Mouse (Mus musculus) erythroblast, embryonic 14.5 days (primary cell): ENCODE measurements around the gene Tmem116. TPM values are rescaled to one million over a fixed set of nuclear protein-coding genes. Genes with fewer than 3 reads are reported as not detected.

Source experiments
- H3K27me3 ChIP-seq: 2 replicates; pipeline ENCODE4 v1.6.1; 2012; ENCODE audit warnings: inconsistent platforms; ENCODE audit not compliant: control insufficient read depth
- H3K36me3 ChIP-seq: 2 replicates; pipeline ENCODE4 v1.6.1; 2012; ENCODE audit warnings: mild to moderate bottlenecking, inconsistent platforms; ENCODE audit not compliant: control insufficient read depth
- H3K4me1 ChIP-seq: 2 replicates; pipeline ENCODE4 v1.6.1; 2012; ENCODE audit warnings: inconsistent platforms; ENCODE audit not compliant: control insufficient read depth
- H3K4me3 ChIP-seq: replicated peaks from 2 replicates; pipeline ENCODE3; 2012; ENCODE audit warnings: moderate library complexity, mild to moderate bottlenecking, inconsistent platforms
- H3K9me3 ChIP-seq: 2 replicates; pipeline ENCODE4 v1.6.1; 2012; ENCODE audit warnings: low read length, inconsistent platforms, mixed read lengths; ENCODE audit not compliant: control insufficient read depth
- GATA1 ChIP-seq: IDR thresholded peaks from 2 replicates; pipeline ENCODE4 v1.6.1; 2012; ENCODE audit warnings: low read length, inconsistent platforms, mixed read lengths
- TAL1 ChIP-seq: IDR thresholded peaks from 3 replicates; pipeline ENCODE4 v1.6.1; 2012; ENCODE audit warnings: low read length, inconsistent platforms, mixed read lengths
- polyA plus RNA-seq: library from polyadenylated mRNA; stranded (reverse); fragments of >175 nt; gene quantifications from 2 replicates; pipeline ENCODE4 v1.2.3, GENCODE M21; 2012

Gene Tmem116
- polyA plus RNA-seq = 0.14 TPM in 1 of 2 replicates, not detected in the other

- peaks cover 51% of the 10 kb centered on the region for H3K36me3 ChIP-seq
- H3K27me3 ChIP-seq = no peaks in the 10 kb centered on the region
- H3K9me3 ChIP-seq = no peaks in the 10 kb centered on the region; the same call in 1 of the 2 replicates
- H3K4me1 ChIP-seq = peaks cover 64% of the 10 kb centered on the region
- TF ChIP-seq TAL1 = no peak
- TF ChIP-seq GATA1 = no peak
- H3K4me3 ChIP-seq = peak within 1 kb of the TSS; percentile 92
Observed at GRCm38 (mm10) chr5:121451644-121452025, at the start of gene Tmem116. Gene Tmem116 (plus strand): TSS chr5:121451893.

- no peak for TF ChIP-seq GATA1
- no peak for TF ChIP-seq TAL1
- no peaks in the 10 kb centered on the region for H3K9me3 ChIP-seq
- H3K4me3 ChIP-seq = no peak overlapping the region
- H3K4me1 ChIP-seq = peaks cover 16% of the 10 kb centered on the region
- peaks cover 90% of the 10 kb centered on the region for H3K36me3 ChIP-seq
- no peaks in the 10 kb centered on the region for H3K27me3 ChIP-seq
Observed at GRCm38 (mm10) chr5:121407856-121408255, 43.8 kb upstream of the Tmem116 start.

- H3K4me1 ChIP-seq = peaks cover 2% of the 10 kb centered on the region; the same call in 1 of the 2 replicates
- TF ChIP-seq GATA1 = no peak
- TF ChIP-seq TAL1 = no peak
- H3K9me3 ChIP-seq = no peaks in the 10 kb centered on the region
- peaks cover 90% of the 10 kb centered on the region for H3K36me3 ChIP-seq
- no peak overlapping the region for H3K4me3 ChIP-seq
- no peaks in the 10 kb centered on the region for H3K27me3 ChIP-seq
Observed at GRCm38 (mm10) chr5:121410975-121411374, 40.7 kb upstream of the Tmem116 start.

GRCm38 (mm10) chr5:121420721-121421120 is 31.0 kb upstream of the Tmem116 start:
- Histone ChIP-seq H3K27me3 (no peaks in the 10 kb centered on the region), H3K4me3 (no peak overlapping the region), H3K9me3 (peaks cover 5% of the 10 kb centered on the region), H3K4me1 (no peaks in the 10 kb centered on the region), H3K36me3 (peaks cover 95% of the 10 kb centered on the region)
- TF ChIP-seq GATA1 = no peak
- no peak for TF ChIP-seq TAL1

GRCm38 (mm10) chr5:121422787-121423186 is 28.9 kb upstream of the Tmem116 start:
- no peaks in the 10 kb centered on the region for H3K4me1 ChIP-seq
- no peaks in the 10 kb centered on the region for H3K27me3 ChIP-seq
- no peak for TF ChIP-seq GATA1
- TF ChIP-seq TAL1 = no peak
- H3K9me3 ChIP-seq = no peaks in the 10 kb centered on the region
- H3K36me3 ChIP-seq = peaks cover 95% of the 10 kb centered on the region
- no peak overlapping the region for H3K4me3 ChIP-seq

GRCm38 (mm10) chr5:121423297-121423696 is 28.4 kb upstream of the Tmem116 start:
- Histone ChIP-seq H3K4me1 (no peaks in the 10 kb centered on the region), H3K4me3 (no peak overlapping the region), H3K9me3 (no peaks in the 10 kb centered on the region)

GRCm38 (mm10) chr5:121428954-121429353 is 22.7 kb upstream of the Tmem116 start:
- H3K27me3 ChIP-seq = no peaks in the 10 kb centered on the region
- H3K4me3 ChIP-seq = no peak overlapping the region
- no peaks in the 10 kb centered on the region for H3K4me1 ChIP-seq
- peaks cover 99% of the 10 kb centered on the region for H3K36me3 ChIP-seq
- no peak for TF ChIP-seq TAL1
- no peak for TF ChIP-seq GATA1
- no peaks in the 10 kb centered on the region for H3K9me3 ChIP-seq

More at GRCm38 (mm10) chr5:121423297-121423696, 28.4 kb upstream of the Tmem116 start:
- TF ChIP-seq TAL1 = no peak
- H3K27me3 ChIP-seq = no peaks in the 10 kb centered on the region
- H3K36me3 ChIP-seq = peaks cover 95% of the 10 kb centered on the region

GRCm38 (mm10) chr5:121438131-121438530 is 13.6 kb upstream of the Tmem116 start:
- no peaks in the 10 kb centered on the region for H3K4me1 ChIP-seq
- H3K27me3 ChIP-seq = no peaks in the 10 kb centered on the region
- TF ChIP-seq TAL1 (no peak), GATA1 (no peak)
- H3K36me3 ChIP-seq = peaks cover 96% of the 10 kb centered on the region
- H3K4me3 ChIP-seq = no peak overlapping the region
- H3K9me3 ChIP-seq = no peaks in the 10 kb centered on the region

GRCm38 (mm10) chr5:121438756-121439155 is 12.9 kb upstream of the Tmem116 start:
- TF ChIP-seq TAL1 (no peak), GATA1 (no peak)
- no peak overlapping the region for H3K4me3 ChIP-seq
- no peaks in the 10 kb centered on the region for H3K4me1 ChIP-seq
- no peaks in the 10 kb centered on the region for H3K27me3 ChIP-seq
- peaks cover 96% of the 10 kb centered on the region for H3K36me3 ChIP-seq
- H3K9me3 ChIP-seq = no peaks in the 10 kb centered on the region

- Histone ChIP-seq H3K4me1 (no peaks in the 10 kb centered on the region; the same call in none of the 2 replicates), H3K4me3 (no peak overlapping the region), H3K27me3 (no peaks in the 10 kb centered on the region), H3K36me3 (peaks cover 97% of the 10 kb centered on the region), H3K9me3 (no peaks in the 10 kb centered on the region; the same call in 1 of the 2 replicates)
- TF ChIP-seq TAL1 = no peak
Observed at GRCm38 (mm10) chr5:121443548-121443947, 8.1 kb upstream of the Tmem116 start.

- Histone ChIP-seq H3K27me3 (no peaks in the 10 kb centered on the region), H3K36me3 (peaks cover 97% of the 10 kb centered on the region), H3K4me1 (peaks cover 6% of the 10 kb centered on the region), H3K9me3 (no peaks in the 10 kb centered on the region; the same call in 1 of the 2 replicates), H3K4me3 (no peak overlapping the region)
- TF ChIP-seq GATA1 (no peak), TAL1 (no peak)
Observed at GRCm38 (mm10) chr5:121444870-121445269, 6.8 kb upstream of the Tmem116 start.
